Mouse (Mus musculus): ENCODE measurements around the gene Me1.
A peak's percentile ranks its signal among the peaks of the same experiment; 100 is the strongest.
"Not testable (repeated sequence)": the region's sequence is repeated elsewhere in the genome, so short reads cannot be mapped to it uniquely, and the experiment has no call there.

Gene Me1

DNA sequence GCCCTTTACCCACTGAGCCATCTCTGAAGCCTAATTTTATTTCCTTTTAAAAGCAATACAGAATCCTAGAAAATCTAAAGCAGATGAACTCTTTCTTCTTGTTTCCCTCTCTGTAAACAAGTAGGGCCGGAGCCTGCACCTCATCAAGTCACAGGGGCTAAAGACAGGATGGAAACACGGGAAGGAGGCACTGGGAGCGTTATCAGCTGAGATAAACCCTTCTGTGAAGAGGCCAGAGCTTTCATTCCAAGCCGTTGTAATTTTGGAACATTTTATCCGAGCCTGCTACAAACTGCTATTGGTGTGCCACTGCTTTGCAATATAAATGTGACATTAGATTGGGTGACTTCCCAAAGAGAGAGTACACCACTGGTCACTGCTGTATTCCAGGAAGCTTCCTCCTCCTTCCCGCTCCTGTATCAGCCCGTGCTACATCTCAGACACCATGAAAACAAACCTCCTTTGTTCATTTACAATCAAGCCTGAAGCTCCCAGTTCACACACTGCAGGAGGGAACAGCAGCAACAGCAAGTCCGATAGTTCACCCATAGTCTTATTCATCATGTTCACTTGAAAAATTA is 95.9 kb downstream of the Me1 start:
- DNase-seq (ENCODE audit: low read depth, low spot score) = no peak

DNA sequence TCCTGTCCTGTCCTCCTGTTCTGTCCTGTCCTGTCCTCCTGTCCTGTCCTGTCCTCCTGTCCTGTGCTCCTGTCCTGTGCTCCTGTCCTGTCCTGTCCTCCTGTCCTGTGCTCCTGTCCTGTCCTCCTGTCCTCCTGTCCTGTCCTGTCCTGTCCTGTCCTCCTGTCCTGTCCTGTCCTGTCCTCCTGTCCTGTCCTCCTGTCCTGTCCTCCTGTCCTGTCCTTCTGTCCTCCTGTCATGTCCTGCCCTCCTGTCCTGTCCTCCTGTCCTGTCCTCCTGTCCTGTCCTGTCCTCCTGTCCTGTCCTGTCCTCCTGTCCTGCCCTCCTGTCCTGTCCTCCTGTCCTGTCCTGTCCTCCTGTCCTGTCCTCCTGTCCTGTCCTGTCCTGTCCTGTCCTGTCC is 98.8 kb downstream of the Me1 start:
- not testable (repeated sequence) for DNase-seq (ENCODE audit: low read depth, low spot score)

DNA sequence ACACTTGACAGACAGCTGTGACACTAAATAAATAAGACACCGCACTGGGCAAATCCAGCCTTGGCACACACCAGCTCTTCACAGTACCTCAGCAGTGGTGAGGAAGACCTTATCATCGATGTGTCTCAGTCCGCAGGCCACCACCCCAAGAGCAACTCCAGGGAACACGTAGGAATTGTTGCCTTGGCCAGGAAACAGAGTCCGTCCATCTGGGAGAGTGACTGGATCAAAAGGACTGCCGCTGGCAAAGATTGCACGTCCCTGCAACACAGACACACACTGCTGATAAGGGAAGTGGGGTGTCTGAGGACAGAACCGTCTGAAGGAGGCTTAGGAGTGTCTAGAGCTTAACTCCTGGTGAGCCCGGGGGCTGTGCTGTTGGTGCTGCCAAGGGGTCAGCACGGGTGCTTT is 101.4 kb downstream of the Me1 start:
- not testable (repeated sequence) for DNase-seq (ENCODE audit: low read depth, low spot score)

DNA sequence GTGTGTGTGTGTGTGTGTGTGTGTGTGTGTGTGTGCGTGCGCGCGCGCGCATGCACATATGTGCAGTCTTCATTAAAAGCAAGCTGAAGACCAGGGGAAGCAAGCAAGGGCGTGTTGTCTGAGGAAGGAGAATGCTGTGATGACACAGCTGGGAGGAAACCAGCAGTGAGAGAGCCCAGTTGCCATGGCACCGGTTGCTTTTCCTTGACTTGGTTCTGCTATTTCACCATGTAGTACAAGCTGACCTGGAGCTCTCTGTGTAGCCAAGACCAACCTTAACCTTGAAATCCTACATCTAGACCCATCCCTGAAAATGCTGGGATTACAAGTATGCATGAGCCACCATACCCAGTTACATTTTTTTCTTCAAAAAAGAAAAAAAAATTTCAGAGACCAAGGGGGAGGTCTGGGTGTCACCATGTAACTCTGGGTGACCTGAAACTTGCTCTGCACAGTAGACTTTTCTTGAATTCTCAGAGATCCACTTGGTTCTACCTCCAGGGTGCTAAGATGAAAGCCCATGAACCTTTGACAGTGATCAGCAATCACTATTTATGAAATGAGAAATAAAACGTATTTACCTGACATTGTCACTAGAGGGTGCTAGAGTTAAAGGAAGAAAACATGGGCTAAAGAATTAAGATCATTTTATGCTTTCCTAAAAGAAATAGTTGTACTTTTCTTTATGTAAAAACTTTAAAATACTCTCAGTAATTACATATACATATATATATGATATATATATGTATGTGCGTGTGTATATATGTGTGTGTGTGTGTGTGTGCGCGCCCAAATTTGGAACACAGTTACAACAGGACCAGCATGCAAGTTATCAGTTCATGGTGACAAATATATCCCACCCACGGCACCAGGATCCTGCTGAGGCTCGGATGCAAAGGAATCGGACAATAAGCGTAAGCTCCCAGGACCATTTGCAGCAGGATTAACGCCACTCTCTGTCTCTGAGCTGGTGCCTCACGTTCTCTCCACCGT is 102.8 kb downstream of the Me1 start:
- no peak for DNase-seq (ENCODE audit: low read depth, low spot score)

DNA sequence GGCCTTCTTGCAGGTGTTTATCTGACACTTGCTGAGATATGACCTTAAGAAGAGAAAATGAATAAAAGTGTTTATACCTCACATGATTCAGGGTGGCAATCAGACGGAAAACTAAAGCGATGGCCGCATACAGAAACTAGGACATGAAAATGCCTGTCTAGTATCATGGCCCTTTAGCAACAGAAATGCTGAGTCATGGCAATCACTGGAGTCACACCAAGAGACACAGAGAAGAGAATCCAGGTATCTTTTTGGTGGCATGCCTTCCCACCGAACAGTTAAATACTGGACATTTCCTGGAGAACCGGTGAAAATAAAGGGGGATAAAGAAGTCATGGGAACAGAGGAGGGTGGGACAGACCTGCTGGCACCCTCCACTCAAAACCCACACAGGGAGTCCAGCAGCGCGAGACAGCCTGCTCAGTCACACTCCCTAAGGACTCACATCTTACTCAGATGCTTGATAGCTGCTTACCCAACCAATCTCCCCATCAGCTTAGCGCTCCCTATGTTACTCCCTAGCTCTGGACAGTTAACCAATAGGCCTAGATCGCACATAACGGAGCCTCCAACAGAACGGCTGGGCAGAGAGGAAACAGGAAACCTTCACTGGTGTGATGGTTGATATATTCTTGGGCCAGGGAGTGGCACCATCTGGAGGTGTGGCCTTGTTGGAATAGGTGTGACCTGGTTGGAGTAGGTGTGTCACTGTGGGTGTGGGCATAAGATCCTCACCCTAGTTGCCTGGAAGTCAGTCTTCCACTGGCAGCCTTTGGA is 108.5 kb downstream of the Me1 start:
- no peak for DNase-seq (ENCODE audit: low read depth, low spot score)

DNA sequence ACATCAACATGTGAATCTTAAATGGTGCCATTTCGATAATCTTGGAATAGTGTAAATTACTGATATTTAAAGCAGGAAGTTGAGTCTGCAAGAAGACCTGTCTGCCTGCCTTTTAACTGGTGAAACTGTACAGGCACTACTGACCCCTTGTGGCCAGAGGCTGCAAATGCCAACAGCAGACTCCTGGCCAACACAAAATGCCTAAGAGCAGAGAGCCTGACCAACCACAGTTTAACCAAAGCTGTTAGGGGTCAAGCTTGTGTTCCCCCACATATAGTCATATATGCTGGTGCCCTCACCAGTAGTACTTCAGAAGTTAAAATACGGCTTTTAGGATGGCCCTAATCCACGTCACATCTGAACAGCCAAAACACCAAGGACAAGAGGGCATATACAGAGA is 112.0 kb downstream of the Me1 start:
- no peak for DNase-seq (ENCODE audit: low read depth, low spot score)

DNA sequence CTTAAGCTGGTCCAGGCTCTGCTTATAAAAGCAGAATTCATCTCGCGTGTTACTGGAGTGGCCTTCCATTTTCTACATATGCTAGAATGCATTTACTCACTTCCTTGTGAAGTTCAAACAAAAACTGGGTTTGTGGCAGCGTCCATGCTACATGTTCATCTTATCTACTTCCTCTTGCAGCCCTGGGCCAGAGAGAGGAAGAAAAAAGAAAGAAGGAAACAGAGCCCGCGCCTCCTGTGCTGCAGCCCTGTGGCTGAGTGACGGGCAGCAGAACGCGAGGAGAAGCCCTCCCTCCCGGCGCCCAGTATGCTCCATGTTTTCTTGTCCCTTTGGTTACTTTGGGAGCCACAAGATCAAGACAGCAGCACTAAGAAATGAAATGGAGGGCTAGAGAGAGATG is 116.1 kb downstream of the Me1 start:
- no peak for DNase-seq (ENCODE audit: low read depth, low spot score)

DNA sequence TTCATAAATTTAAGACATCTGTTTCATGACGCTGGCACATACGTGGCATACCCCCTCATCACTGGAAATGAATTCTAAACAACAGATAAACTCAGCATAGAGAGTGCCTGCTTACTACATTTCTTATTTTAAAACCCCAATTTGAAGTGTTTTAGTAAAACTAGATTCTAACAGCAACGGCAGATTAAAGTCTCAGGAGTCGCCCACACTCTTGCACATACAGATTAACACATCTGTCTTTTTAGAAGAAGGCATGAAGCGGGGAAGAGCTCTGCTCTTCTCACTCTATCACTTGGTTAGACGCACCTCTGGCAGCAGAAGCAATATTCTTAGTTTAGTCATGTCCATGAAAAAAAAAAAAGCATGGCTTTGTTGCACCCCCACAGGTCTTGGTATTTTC is 120.6 kb downstream of the Me1 start:
- no peak for DNase-seq (ENCODE audit: low read depth, low spot score)

DNA sequence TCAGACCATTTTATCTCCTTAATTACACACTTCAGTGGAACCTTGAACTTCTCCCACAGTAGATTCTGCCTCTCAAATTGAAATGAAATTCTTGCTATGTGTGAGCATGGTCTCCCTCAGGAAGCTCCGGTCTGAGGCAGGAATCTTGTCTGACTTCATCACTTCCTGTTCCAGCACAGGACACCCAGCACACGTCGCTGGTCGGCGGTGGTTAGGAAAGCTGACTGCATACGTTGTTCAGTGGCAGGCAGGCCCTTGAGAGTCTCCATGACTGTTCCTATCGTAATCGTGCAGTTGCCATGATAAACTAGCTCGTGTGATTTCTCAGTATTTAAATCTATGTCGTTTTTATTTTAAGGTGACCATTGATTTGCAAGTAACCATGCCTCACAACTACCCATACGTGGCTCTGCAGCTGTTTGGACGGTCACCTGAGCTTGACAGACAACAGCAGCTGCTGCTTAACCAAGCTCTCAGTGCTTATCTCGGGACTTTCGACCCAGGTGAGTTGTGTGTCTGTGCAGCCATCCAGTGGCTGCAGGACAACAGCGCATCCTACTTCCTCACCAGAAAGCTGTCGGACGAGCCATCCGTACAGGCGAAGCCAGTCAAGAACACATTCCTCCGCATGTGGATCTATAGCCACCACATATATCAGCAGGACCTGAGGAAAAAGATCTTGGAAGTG is 122.0 kb downstream of the Me1 start:
- no peak for DNase-seq (ENCODE audit: low read depth, low spot score)

DNA sequence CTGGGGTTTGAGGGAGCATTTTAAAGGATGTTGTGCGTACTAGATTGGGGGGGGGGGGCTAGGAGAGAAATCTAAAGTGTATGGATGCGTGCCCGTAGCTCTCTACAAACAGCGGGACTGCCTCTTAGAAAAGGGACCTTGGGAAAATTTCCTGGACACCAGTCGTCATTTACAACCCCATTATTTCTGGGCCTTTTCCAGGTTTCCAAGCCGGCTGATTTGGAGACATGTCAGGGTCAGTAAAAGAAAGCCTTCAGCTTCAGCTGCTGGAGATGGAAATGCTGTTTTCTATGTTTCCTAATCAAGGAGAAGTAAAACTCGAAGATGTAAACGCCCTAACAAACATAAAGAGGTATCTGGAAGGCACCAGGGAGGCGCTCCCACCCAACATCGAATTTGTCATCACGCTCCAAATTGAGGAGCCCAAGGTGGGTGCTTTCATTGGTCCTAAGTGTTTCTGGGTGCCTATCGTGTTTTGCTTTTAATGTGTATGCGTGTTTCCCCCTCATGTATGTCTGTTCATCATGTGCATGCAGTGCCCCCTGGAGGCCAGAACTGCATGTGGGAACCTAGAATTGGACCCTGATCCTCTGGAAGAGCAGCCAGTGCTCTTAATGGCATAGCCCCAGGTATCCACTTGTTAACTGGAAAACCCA is 123.0 kb downstream of the Me1 start:
- DNase-seq (ENCODE audit: low read depth, low spot score) = peak; percentile 49

DNA sequence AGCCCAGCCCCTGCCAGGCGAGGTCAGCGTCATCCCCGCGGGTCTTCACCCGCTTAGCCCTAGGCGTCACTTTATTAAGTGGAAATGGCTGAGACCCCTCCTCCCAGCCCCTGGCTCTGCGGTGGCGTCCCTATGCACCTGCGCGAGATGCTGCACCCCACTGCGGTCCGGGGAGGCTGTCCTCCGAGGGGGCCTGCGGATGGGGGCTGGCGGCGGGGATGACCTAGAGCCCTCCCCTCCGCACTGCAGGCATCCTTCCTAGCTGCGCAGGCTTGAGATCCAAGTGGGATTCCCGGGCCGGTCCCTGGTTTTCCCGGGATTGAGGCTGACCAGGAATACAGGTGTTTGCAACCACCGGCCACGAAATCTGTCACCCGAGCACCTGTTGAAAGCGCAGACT is 123.6 kb downstream of the Me1 start:
- DNase-seq (ENCODE audit: low read depth, low spot score) = no peak

DNA sequence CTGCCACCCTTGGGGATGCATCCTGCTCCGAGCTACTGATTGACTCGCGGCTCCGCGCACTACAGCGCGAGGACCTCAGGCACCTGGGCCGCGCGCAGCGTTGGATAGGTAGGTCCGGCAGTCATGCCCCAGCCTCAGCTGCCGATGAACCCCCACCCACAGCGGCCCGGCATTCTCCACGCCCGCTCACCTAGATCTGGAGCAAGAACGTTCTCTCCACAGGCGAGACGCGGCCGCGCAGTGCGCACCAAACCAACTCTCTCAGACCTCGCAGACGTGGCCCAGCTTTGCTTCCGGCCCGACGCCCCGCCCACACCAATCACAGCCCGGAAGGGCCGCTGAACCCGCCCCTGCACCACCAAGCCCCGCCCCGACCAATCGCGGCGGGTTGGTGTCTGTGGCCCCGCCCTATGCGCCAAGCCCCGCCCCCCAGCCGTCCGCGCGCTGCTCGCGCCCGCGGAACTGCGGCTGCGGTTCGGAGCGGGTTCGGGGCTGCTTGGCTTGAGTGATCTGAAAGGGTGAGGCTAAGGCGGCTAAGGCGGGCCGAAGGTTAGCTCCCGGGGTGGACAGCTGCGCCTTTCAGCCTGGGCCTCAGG is 124.1 kb downstream of the Me1 start, which contains the start of the genes Pgm3 and Rwdd2a:
Gene Pgm3, minus strand, starts transcription at position 303 of the 596 bp plus-strand sequence.
Gene Rwdd2a, plus strand, starts transcription at position 452 of the 596 bp plus-strand sequence.
- DNase-seq (ENCODE audit: low read depth, low spot score) = peak; percentile 84

DNA sequence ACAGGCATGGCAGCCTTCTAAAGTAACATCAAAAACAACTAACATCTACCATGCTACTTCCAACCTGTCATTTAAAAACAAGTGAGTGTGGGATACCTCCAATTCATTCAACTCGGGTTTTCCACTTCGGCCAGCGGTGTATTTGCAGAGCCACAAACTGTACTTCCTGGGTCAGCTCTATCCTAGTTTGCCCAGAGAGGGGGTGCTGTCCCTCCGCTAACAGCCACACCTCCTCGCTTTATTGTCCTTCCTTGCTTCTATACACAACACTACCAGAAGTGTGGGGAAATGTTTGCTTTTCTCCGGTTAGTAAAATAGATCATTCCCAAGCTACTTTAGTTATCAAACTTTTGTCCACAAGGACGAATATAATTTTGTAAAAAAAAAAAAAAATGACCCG is 124.8 kb downstream of the Me1 start:
- DNase-seq (ENCODE audit: low read depth, low spot score) = no peak

DNA sequence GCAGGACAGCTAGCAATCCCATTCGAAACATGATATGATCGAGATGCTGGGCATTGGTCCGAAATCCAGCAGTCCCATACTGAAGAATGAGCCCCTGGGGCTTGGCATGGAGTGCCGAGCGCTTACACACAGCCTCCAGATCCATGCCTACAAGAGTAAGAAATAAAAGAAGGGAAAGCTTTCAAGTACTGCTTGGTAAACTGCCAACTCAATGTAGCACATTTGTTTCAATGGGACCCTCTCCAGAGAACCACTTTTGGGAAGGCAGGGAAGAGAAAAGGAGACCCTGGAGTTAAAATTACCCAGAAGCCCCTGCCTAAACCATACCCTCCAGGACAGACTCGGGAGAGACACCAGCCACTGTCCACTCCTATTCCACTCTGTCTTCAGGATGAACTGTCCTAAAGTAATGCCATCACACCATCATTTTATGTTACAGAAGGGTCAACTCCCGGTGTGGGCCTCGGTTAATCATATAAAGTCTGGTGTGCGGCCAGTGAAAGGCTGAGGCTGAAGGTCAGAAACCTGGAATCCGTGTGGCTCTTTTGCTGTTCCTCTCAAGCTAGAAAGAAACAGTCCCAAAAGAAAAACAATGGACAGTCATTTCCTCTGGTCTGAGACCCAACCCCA is 125.4 kb downstream of the Me1 start:
- no peak for DNase-seq (ENCODE audit: low read depth, low spot score)

DNA sequence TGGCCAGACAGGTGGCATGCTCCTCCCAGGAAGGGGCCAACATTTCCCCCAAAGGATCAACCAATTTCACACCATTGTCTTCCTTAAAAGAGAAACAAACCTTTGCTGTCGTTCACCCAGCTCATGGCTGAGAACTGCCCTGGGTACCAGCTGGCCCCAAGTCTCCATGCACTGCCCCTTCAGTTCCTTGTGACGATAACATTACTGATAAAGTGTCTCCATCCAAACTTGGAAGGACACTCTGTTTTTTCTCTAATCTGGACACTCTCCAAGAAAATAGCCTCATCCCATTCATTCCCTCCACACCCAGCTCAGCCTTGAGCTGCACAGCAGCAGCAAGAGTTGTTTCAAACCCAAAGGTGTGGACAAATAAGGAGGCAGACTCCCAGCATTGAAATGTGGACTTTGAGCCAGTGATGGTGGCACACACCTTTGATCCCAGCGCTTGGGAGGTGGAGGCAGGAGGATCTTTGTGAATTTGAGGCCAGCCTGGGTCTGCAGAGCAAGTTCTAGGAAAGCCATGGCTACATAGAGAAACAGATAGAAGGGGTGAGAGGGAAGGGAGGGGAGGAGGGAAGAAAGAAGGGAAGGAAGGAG is 126.3 kb downstream of the Me1 start:
- DNase-seq (ENCODE audit: low read depth, low spot score) = no peak

DNA sequence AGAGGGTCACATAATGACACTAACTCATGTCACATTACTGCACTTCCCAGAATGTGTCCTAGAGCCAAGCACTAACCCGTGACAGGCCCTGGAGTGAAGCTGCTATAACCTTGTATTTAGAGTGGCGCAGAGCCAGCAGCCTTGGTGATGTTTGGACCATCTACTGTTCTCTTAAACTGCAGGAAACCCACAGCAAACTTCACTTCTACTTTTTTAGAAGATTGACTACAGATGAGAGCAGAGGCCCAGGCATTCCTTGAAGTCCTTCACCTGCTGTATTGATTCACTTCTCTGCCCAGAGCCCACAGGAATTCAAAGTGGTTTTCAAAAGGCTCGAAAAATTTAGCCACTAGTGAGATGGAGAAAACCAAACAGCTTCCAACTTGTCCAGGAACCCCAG is 135.2 kb downstream of the Me1 start:
- DNase-seq (ENCODE audit: low read depth, low spot score) = no peak

DNA sequence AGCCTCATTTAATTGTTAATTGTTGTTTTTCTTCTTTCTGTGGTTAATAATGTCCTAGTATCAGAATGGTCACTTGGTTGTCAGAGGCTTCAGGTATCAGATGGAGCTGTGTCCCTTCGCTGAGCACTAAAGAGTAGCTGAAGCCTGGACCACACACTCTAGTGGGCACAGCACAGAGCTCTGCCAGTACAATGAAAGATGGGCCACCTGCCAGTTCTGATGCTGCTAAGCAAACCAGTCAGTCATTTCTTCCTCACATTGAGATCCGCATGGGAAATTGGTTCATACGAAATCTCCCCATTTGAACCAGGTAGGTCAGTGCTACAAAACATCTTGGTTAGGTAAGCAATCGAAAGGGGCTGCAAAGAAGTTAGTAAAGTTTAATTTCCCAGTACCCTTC is 141.1 kb downstream of the Me1 start:
- DNase-seq (ENCODE audit: low read depth, low spot score) = no peak

DNA sequence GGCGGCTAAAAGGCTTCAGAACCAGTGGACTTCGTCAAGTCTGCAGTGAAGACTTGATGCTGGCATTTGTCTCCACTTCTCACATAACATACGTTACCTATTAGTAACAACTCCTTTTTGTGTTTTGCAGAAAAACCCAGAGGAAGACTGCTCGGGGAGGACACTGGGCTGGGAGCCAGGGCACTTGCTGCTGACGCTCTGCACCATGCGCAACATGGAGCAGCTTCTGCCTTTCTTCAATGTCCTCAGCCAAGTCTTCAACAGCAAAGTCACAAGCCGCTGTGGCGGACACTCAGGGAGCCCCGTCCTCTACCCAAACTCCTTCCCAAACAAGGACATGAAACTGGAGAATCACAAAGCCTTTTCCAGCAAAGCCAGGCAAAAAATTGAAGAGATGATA is 141.9 kb downstream of the Me1 start:
- no peak for DNase-seq (ENCODE audit: low read depth, low spot score)

DNA sequence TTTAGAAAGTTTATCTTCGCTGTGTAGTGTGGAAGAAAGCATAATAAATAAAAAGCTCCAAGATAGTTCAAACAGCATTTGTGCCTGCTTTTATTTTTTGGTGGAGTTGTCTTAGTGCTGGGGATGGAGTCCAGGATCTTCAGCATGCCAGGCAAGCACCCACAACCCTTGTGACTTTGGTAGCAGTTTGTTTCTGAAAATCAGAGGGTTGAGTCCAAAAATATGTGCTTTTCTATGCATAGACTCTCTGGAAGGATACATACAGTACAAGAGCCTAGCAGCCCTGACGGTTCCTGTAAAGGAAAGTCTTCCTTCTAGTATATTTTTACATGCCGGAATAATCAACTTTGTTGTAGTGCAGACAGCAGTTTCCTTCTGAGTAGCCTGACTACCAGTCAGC is 145.0 kb downstream of the Me1 start:
- DNase-seq (ENCODE audit: low read depth, low spot score) = no peak

DNA sequence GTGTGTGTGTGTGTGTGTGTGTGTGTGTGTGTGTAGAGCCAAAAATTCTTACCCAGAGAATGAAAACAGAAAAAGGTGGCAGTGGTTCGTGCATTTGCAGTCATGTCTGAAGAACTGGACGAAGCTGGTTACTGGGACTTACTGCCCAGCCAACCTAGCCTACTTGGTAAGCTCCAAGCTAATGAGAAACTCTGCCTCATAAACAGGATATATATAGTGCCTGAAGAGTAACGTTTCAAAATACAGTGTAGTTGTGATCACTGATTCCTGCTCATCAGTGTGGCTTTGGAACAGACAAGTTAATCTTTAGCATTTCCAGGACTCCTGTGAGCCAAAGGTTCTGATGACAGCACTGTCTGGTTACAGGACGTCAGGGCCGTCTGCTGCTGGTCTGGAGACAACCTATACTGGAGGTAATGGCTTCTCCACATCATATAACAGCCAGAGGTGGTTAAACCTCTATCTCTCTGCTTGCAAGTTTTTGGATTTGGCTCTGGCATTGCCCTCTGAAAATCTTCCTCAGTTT is 146.1 kb downstream of the Me1 start:
- no peak for DNase-seq (ENCODE audit: low read depth, low spot score)

Measured in WW6 (cell line).